Comparison of ENCODE assay signal across 8 mouse cellular contexts in the genomic region with DNA sequence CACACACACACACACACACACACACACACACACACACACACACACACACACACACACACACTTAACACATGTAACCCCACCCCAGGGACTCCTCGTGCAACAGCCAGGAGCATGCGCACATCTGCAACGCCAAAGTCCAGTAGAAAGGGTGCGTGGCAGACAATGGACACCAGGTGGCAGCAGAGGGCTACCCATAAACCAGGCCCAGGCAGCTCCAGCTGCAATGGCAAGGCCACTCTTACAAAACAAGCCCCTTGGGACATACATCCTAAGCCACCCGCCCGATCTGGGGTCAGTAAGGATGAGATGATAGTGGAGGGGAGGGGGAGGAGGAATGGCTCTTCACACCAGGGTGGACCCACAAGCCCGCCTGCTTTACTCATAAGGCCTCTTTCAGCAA. TPM values are rescaled to one million over a fixed set of nuclear protein-coding genes. Genes with fewer than 3 reads are reported as not detected.
DNase-seq lines count a peak whose midpoint lies in the region; ATAC-seq and TF ChIP-seq lines count a peak whose summit lies in the region.

No protein-coding gene starts in this region.

- H3K4me3 ChIP-seq in G1E (ENCODE audit: low read depth, low read length) = no peak overlapping the region
- H3K4me3 ChIP-seq in forebrain, postnatal 0 days (ENCODE audit: low read depth, low read length) = no peak overlapping the region
- H3K4me3 ChIP-seq in lung, embryonic 14.5 days (ENCODE audit: low read depth, low read length) = no peak overlapping the region

- WGBS in forebrain, postnatal 0 days = 3% methylated on average over 7 of the region's 7 CpGs
- WGBS in lung, embryonic 14.5 days = 5% methylated on average over 7 of the region's 7 CpGs

- H3K9me3 ChIP-seq in G1E (replicated peaks) = no peaks in the 10 kb centered on the region
- H3K9me3 ChIP-seq in forebrain, postnatal 0 days (ENCODE audit: low read length) = no peaks in the 10 kb centered on the region
- H3K9me3 ChIP-seq in lung, embryonic 14.5 days (ENCODE audit: low read depth, low read length) = no peaks in the 10 kb centered on the region

- peak; percentile 49; the same call in 1 of the 2 replicates for ATAC-seq in G1E (ENCODE audit: extremely low read depth, insufficient number of reproducible peaks, low FRiP score, poor library complexity, severe bottlenecking)
- ATAC-seq in forebrain, postnatal 0 days = peak; percentile 91
- peak; percentile 76 for ATAC-seq in lung, embryonic 14.5 days (ENCODE audit: insufficient read depth)

- H3K4me1 ChIP-seq in G1E (ENCODE audit: insufficient read depth, low read depth, low read length) = 0 out of 2 replicates have a peak, but pooled peaks cover 2% of the 10 kb centered on the region
- H3K4me1 ChIP-seq in forebrain, postnatal 0 days (ENCODE audit: insufficient read depth) = no peaks in the 10 kb centered on the region
- no peaks in the 10 kb centered on the region for H3K4me1 ChIP-seq in lung, embryonic 14.5 days (ENCODE audit: insufficient read depth)

- TF ChIP-seq CTCF in G1E (IDR thresholded peaks at IDR 0.05; ENCODE audit: low read depth, low read length) = peak; percentile 93
- TF ChIP-seq CTCF in forebrain, postnatal 0 days (IDR thresholded peaks at IDR 0.05; ENCODE audit: low read depth) = peak; percentile 99
- peak; percentile 99 for TF ChIP-seq CTCF in lung, embryonic 14.5 days (IDR thresholded peaks at IDR 0.05; ENCODE audit: low read depth)

- no peak overlapping the region for H3K9ac ChIP-seq in forebrain, postnatal 0 days
- H3K9ac ChIP-seq in lung, embryonic 14.5 days = no peak overlapping the region

- peaks cover 7% of the 10 kb centered on the region; the same call in 1 of the 2 replicates for H3K27me3 ChIP-seq in G1E (ENCODE audit: insufficient read depth, low read length)
- no peaks in the 10 kb centered on the region for H3K27me3 ChIP-seq in forebrain, postnatal 0 days (ENCODE audit: insufficient read depth, low read length)
- no peaks in the 10 kb centered on the region for H3K27me3 ChIP-seq in lung, embryonic 14.5 days (ENCODE audit: insufficient read depth, low read length)

- no peaks in the 10 kb centered on the region for H3K36me3 ChIP-seq in G1E (replicated peaks)
- H3K36me3 ChIP-seq in forebrain, postnatal 0 days (ENCODE audit: insufficient read depth) = no peaks in the 10 kb centered on the region
- H3K36me3 ChIP-seq in lung, embryonic 14.5 days (ENCODE audit: insufficient read depth) = no peaks in the 10 kb centered on the region

- H3K4me2 ChIP-seq in forebrain, postnatal 0 days (ENCODE audit: low read depth) = peak overlapping the region; percentile 13; the same call in 1 of the 2 replicates
- H3K4me2 ChIP-seq in lung, embryonic 14.5 days = no peak overlapping the region

- H3K27ac ChIP-seq in forebrain, postnatal 0 days (ENCODE audit: low read depth, low read length) = no peak overlapping the region
- no peak overlapping the region for H3K27ac ChIP-seq in lung, embryonic 14.5 days (ENCODE audit: low read depth)

- DNase-seq in G1E (ENCODE audit: low spot score) = peak; percentile 78
- DNase-seq in cerebellum, adult 18-20 months = peak; percentile 81 to 93
- DNase-seq in forebrain, postnatal 0 days = peak; percentile 94
- peak; percentile 94 for DNase-seq in heart, postnatal 4 days
- DNase-seq in layer of hippocampus, adult 8-10 months (ENCODE audit: low spot score in 2 of 2) = peak; percentile 80 to 96
- peak; percentile 95 for DNase-seq in lung, embryonic 14.5 days
- peak; percentile 88 for DNase-seq in ovary, postnatal 14 days (ENCODE audit: low spot score)
- peak; percentile 63 to 83 for DNase-seq in thymus, postnatal 10 days (ENCODE audit: low spot score in 2 of 2)

RNA-seq across cellular contexts. Expression of a gene that starts 28.2 kb away (rescaled TPM):
- not detected in 2 replicates for total RNA-seq in G1E (2014; fragmentation: Nextera tagmentation)
- not detected in 2 replicates for total RNA-seq in G1E (2017)
- polyA plus RNA-seq in G1E (2012) = not detected in 2 replicates
- not detected in 2 replicates for total RNA-seq in forebrain, postnatal 0 days (2014; rRNA removed)
- 0.23 TPM in 1 of 2 replicates, not detected in the other for polyA plus RNA-seq in forebrain, postnatal 0 days (2015; fragmentation: Nextera tagmentation; extraction: Ambion mirVana)
- not detected for total RNA-seq in heart, postnatal 4 days (2021)
- not detected for total RNA-seq in layer of hippocampus, adult 8-10 months (2022)
- not detected in 2 replicates for polyA plus RNA-seq in lung, embryonic 14.5 days (2014; fragmentation: Nextera tagmentation; extraction: Ambion mirVana)
